Mouse (Mus musculus) urinary bladder, postnatal 14 days (tissue): ENCODE measurements around the gene Aqp7.
"Not testable (repeated sequence)": the region's sequence is repeated elsewhere in the genome, so short reads cannot be mapped to it uniquely, and the experiment has no call there.

Source experiments
- DNase-seq: peaks from one replicate; pipeline ENCODE4 v3.0.0; 2021; ENCODE audit warnings: low spot score

Aqp7 gene

DNA sequence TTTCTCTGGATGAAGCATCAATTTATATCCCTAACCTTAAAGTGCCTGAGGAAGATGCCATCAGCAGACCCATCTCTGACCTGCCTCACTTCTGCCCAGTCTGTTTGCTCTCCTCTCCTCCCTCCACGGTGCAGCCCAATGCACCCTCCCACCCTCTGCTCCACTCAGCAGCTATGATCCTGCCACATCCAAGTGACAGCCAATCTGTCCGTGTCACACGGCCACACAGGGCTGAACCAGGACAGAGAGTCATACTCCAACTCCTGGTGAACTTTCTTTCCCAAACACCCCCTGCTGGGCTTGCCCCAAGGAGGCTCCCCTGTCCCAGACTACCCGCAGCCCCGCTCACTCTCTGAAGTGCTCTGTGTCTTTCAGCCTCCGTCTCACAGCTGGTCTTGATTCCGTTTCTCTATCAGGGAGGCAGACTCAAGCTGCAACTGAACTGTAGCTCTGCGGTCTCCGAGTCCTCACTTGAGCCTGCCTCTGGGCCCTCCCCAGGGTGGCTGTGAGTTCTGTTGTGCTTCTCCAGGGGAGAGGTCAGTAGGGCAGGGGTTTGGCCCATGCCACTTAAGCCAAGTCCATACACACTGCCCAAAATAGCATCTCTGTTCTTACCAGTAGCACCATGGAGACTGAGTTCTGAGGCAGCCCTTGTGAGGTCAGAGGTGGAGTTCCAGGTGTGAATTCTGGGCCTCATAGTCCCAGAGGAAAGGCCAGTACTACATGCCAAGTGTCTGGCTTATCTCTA lies at the start of gene Aqp7:
Aqp7 (minus strand) TSS at position 616 of the 748 bp plus-strand sequence.
- no peak for DNase-seq

DNA sequence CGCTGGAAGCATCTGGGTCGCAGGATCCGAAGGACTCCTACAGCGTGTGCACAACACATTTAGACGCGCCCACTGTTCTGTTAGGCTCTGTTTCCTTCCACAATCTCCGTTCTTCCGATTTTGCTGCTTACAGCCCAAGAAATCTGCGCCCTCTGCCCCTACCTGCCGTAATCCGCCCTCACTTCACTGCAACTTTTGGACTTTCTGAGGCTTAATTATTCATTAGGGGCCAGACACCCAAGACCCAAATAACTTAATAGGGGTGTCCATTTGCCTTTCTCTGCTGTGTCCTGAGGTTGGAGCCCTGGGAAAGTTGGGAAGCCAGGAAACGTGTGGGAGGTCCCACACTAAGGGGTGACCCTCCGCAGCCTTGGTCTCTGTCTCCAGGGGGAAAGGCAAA lies 49.4 kb upstream of the Aqp7 start:
- DNase-seq, result no peak

DNA sequence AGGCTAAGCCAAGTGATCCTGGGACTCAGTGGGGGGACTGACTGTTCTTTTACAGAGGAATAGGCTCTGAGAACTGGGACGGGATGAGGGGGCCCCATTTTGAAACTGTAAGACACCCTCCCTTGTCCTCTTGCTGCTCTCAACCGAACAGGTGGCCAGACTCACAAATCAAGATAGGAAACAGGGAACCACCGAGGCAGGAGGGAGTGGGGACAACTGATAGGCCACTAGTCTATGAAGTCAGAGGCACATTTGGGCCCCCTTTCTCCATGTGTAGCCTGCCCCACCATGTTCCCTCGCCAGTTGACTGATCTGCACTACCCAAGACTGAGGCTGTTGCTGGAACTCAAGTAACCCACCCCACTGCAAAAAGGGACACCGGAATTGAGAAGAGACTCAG lies 48.9 kb upstream of the Aqp7 start:
- no peak for DNase-seq

DNA sequence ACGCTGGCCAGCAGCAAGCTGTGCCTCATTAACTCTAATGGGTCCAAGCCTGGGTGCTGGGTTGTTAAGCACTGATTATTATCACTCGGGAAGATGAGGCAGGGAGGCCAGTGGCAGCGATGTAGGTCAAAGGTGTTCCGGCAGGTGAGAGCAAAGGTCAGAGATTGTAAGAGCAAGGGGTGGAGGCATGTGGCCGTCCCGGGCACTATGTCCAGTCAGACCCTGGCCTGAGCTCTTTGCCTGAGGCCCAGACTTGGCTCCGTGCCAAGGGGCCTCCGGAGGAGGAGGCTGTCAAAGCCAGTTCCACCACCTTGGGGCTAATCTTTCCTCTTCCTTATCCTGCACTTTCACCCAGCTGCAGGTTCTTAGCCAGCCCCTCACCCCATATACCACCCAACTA lies 48.2 kb upstream of the Aqp7 start:
- peak; percentile 67 for DNase-seq

DNA sequence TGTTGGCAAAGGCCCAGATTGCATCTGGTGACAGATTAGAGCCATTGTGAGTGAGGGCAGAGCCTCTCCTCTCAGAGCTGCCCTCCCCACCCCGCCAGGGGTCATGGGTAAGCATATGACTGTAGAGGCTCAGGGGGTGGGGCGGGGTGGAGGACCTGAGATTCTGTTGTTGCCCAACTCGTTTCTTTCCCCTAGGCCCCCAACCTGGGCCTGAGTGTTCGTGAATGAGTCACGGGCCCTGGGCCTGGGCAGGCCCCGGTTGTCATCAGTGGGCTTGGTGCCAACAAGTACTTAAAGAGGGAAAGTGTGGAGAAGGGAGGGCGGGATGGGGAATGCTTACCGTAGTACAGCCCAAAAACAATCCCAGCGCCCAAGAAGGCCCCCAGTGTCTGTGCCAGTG lies 46.4 kb upstream of the Aqp7 start:
- DNase-seq, result peak; percentile 90

DNA sequence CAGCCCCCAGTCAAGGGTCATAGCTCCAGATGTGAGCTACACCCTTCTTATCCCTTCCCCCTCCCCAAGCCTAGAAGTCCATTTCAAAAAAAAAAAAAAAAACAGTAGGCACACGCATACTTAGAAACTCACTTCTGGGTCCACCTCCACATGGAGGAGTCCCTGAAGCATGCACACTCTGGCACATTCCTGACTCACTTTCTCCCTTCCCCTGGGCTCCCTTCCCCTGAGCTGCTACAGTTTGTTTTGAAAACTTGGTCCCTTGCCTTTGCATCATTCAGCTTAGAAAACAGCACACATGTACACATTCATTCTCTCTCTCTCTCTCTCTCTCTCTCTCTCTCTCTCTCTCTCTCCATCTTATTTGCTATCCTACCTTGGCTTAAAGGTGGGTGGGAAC lies 45.0 kb upstream of the Aqp7 start:
- DNase-seq, result no peak

DNA sequence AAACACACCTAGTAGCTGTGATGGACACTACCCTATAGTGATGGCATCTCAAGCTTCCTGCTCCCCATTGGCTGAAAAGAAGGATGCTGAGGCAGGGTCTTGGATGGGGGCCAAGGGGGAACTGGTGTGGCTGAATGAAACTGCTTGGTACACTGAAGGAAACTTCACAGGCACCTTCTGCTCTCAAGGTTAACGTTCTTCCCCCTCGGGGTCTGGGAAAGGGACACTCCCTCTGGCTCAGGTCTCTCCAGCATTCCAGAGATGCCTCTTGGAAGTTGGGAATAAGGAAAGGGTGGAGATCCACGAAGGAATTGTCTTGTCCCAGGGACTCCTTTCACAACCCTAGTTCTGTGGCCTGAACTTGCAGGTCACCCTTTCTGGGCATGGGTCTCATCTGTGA lies 43.5 kb upstream of the Aqp7 start:
- DNase-seq, result no peak

DNA sequence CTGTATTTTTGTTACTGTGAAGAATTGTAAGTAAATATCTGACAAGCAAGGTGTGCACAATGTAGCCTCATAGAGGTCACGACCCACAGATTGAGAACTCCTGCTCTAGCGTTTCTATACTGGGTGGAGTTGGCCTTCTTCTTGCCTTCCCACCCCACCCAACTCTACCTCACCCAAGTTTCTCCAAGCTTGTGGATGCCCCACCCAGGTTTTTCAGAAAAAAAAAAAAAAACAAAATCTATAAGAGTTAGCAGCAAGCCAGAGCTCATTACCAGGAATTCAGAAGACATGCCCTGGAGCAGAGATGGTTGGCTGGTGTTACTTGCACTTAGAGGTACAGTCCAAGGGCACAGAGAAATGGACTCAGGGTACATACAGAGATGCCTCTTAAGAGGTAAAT lies 41.8 kb upstream of the Aqp7 start:
- DNase-seq, result no peak

DNA sequence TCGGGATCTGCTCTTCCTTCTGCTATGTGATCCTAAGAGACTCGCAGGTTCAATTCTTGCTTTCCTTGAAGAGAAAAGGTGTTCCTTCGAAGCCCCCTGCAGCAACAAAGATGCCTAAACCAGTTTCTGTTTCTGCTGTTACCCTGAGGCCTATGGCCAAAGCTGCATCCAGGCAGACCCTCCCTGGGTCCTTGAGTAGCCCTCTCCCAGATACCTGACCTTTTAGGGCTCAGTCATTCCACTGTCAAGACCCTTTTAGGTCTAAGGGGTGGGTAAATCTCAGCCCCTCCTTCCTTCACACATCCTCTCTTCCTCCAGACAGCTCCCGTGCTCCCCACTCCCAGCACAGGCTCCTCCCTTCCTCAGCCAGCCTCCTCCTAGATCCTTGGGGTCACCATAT lies 41.2 kb upstream of the Aqp7 start:
- no peak for DNase-seq

DNA sequence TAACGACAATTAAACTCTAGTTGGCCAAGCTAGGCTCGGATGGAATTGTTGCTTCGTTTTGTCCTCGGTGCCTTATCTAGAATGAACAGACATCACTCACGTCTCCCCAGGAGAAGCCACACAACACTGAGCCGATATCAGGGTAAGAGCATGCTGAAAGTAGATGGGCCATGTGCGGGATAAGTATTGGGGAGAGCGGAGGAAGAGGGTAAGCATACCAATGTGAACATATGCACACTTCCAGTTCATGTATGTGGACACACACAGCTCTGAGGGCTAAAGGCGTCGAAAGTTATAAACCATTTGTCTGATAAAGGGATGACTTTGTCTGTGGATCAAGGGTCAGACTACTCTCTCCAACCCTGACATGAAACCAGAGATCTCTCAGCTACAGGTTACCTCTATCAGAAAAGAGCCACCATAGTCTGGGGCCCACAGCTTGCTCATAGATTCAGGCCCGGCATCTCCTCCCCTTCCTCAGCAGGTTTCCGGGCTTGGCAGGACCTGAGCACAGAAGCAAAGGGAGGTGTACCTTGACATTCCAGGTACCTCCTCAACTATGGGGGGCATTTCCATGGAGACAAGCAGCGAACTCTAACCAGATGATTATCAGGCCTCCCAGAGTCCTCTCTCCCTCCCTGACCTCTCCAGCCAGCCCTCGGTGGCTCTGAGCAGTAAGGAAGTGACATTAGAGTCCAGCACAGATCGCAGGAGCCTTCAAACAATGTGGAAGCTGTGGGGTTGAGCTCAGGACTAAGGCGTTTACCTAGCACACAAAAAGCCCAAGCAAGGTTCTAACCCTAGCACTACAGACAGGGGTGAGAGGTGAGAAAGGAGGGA lies 39.7 kb upstream of the Aqp7 start:
- no peak for DNase-seq

DNA sequence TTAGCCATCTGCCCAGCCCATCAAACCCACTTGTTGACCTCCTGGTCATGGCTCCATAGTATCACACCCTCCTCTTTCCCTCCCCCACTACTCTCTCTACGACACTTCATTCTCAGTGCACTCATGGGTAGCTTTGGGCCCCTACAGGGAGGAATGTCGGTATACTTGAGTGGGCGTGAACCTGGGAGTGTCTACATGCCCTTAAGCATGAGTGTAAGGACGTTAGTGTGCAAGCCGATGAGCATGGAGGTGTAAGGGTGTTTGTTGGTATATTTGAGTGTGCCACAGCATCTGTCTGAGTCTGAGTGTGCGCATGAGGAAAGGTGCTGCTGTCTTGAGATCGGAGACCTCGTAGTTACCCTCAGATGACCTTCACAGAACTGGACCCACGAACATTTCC lies 39.0 kb upstream of the Aqp7 start:
- no peak for DNase-seq

DNA sequence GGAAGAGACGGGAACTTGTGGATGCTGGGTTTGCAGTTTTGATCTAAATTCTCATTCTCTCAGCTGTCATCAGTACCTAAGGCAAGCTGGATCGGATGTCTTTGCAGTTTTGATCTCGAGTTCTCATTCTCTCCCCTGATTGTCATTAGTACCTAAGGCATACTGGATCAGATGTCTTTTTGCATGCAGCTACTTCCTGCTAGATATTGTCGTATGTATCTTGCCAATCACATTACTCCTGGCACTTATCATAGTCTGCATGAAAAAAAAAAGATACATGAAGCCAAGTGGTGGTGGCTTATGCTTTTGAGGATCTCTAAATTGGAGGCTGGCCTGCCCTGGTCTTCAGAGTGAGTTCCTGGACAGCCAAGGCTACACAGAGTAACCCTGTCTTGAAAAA lies 36.9 kb upstream of the Aqp7 start:
- no peak for DNase-seq

DNA sequence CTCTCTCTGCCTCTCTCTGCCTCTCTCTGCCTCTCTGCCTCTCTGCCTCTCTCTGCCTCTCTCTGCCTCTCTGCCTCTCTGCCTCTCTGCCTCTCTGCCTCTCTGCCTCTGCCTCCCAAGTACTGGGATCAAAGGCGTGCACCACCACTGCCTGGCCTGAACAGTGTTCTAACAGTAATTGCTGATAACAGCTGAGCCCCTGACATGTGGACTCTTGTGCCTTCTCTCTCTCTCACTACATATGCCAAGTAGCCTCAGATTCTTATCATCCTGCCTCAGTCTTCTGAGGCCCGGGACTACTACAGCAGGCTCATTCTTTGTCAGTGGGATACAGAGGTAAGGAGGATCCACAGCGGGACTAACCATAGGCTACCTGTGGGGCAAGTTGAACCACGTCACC lies 34.9 kb upstream of the Aqp7 start:
- not testable (repeated sequence) for DNase-seq

DNA sequence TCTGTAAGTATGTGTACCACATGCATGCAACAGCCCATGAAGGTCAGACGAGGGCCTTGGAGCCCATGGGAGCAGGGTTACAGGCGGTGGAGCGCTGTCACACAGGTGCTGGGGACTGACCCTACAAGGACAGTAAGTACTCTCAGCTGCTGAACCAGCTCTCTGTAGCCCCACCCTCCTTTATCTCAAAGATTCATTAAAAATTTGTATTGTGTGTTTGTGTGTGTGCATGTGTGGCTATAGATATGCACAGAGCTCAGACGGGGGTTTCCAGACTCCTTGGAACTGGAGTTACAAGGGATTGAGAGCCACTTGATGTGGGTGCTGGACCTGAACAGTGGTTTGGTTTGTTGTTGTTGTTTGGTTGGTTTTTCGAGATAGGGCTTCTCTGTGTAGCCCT lies 33.8 kb upstream of the Aqp7 start:
- DNase-seq, result no peak

DNA sequence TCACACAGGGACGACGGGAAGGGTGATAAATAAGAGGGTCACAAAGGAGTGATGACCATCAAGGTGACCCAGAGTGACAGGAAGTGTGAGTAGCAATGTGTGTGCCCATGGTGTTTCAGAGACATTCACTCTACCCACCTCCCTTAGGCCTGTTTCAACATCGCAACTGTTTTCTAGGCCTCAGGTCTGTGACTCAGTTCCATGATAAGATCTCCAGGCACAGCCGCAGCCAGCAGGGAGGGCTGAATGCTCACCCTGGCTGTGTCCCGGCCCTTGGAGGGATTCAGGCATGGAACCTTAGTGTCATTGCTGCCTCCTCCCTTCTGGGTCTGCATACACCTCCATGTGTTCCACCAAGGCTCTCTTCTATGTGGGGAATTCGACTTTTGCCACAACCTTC lies 30.8 kb upstream of the Aqp7 start:
- peak; percentile 67 for DNase-seq

DNA sequence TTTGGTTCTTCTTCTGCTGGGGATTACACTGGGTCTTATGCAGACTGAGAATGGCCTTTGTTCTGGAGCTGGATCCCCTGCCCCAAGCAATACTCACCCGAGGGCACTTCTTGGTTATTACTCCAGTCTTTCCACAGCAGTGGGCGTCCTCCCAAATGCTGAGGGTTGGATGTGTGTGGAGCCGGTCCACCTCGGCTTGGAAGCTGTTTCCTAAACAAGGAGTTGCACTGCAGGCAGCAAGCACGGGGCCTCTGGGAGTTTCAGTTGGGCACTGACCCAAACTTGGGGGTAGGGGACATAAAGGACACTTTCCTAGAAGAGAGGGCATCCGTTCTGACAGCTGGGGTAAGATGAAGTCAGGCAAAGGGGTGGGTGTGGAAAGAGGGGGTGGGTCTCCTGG lies 26.5 kb upstream of the Aqp7 start:
- no peak for DNase-seq

DNA sequence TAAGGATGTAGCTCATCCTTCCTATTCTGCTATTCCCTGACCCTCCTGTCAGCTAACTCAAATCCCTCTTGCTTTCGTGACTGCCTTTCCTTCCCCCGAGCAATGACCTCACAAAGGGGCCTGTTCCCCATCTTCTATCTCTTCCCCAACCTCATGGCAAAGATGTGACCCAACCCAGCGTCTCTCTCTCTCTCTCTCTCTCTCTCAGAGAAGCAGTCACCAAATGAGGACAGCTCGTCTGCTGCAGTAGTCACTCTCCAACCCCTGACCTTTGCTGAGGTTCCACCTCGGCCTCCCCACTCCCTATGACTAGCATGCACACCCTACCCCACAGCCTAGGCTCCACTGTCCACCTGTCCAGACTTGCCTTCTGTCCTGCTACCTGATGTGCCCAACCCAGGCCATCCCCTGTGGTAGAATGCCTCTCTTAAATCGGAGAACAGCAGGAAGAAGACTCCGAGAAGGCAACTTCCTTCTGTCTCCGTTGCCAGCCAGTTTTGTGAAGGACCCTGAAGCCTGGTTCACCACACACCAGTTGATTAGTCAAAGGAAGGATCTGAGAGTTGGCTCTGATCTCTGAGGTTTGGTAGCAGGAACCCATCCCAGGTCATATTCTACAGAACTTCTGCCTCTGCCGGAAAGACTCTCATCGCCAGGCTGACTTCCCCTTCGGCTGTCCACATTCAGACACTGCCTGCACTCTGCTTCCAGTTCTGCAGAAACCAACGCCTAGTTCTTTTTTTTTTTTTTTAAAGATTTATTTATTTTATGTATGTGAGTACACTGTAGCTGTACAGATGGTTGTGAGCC lies 25.3 kb upstream of the Aqp7 start:
- DNase-seq, result peak; percentile 58

DNA sequence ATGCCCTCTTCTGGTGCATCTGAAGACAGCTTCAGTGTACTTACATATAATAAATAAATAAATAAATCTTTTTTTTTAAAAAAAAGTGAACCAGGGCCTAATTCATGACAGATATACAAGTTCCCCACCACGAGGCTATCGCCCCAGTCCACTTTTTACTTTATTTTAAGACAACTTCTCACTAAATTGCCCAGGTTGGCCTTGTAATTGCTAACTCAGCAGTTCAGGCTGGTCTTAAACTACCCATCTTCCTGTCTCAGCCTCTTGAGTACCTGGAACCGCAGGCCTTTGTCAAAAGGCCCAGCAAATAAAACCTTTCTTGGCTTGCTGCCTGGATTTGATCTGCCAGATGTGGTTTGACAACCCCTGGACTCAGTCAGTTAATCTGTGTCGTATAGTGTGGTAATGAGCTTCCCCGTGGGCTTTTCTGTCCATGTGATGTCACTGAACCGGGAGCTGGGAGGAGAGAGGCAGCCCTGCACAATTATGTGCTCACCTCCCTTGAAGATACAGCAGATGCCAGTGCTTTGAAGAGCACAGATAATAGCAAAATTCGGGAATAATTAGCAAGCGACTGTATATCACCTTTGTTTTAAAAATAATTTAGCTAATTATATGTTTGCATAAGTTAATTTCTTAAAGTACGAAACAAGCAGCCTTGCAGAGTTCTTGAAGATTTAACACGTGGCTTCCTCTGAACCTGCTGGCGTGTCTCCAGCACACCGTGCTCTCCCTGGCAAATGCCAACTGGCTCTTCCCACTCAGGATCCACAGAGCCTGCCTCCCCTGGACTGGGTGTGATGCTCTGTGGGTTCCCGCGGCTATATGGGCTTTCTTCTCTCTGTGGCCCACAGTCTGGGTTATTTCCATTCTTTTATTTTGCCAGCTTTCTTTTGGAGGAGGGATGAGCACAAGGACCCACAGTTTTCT lies 23.8 kb upstream of the Aqp7 start:
- DNase-seq, result no peak

DNA sequence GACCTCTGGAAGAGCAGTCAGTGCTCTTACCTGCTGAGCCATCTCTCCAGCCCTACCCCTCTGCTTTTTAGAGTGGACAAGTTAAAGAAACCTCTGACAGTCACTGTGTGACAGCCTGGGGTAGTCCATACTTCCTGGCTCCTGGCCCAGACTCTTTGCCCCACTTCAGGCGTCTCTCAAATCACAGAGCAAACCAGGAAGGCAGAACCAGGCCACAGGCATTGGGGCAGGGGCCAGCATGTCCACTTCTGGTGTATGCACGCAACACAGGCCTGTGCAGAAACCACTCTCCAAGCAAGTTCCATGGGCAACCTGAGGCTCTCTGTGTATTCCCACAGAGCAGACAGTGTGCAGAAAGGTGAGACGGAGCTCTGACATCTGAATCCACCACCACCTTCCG lies 17.3 kb upstream of the Aqp7 start:
- peak; percentile 71 for DNase-seq

DNA sequence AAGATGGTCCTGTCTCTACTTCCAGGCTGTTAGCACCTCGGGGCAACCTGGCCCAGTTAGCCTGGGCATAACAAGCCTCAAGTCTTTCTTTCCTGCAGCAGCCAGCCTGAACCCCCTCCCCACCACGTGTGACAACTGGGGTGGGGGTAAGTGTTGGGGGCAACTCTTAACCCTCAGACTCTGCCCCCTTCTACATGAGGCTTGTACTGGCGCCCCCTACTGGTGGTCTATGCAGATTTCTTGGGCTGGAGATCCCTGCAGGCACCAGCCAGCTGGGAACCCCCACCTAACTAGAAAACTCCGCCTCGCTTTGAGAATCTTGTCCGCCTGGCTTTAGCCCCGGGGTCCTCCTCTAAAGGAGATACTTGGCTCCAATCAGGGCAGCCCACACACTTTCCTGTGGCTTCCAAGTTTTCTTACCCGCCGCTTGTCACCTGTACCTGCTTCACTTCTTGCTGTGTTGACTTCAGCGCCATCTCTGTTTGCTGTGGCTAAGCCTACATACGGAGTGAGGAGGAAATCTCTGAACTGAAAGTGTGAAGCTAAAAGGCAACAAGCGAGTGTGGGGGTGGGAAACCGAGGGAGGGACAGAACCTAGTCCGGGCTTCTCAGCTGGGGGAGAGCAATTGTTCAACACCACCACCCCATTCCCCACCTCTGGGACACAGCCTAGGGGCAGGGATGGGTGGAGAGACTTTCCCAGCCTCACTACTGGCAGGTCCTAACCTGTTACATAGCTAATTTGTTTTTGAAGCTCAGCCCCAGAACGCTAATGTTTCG lies 16.1 kb upstream of the Aqp7 start:
- peak; percentile 66 for DNase-seq

DNA sequence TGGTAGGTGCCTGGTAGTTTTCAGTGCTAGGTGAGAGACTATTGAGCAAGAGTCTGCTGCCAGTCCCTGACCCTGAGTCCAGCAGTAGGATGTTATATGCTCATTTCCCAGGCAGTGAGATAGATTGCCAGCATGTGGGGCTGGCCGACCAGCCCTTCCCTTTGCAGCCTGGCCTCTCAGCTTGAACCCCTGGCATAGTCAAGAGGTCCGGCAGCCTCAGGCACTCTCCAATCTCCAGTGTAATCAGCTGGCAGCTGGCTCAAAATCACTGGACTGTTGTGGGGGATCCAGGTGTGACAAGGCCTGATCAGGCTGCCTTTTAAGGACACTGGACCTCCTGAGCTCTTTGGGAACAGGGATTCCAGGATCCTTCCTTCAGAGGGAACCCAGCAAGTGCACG lies 15.4 kb upstream of the Aqp7 start:
- no peak for DNase-seq
